Mouse (Mus musculus) heart, embryonic 13.5 days (tissue): ENCODE data around the gene Lrrc37a. TPM values are rescaled to one million over a fixed set of nuclear protein-coding genes. Genes with fewer than 3 reads are reported as not detected.
"Not testable (repeated sequence)": the region's sequence is repeated elsewhere in the genome, so short reads cannot be mapped to it uniquely, and the experiment has no call there.

Experiments
- ATAC-seq: fragments of 200-750 bp; cut with Nextera tagmentation; 2 replicates; pipeline ENCODE4 v1.8.0; 2017; ENCODE audit warnings: moderate TSS enrichment; ENCODE audit not compliant: insufficient number of reproducible peaks, low FRiP score, low TSS enrichment; ENCODE audit errors: extremely low read depth
- H3K27ac ChIP-seq: fragments of 300-500 bp; sonication (generic); replicated peaks from 2 replicates; pipeline ENCODE4 v1.5.1; 2015; ENCODE audit warnings: moderate library complexity, mild to moderate bottlenecking, inconsistent platforms
- H3K27me3 ChIP-seq: fragments of 300-500 bp; sonication (generic); replicated peaks from 2 replicates; pipeline ENCODE4 v1.6.1; 2015; ENCODE audit warnings: mild to moderate bottlenecking, inconsistent platforms
- H3K36me3 ChIP-seq: fragments of 300-500 bp; sonication (generic); 2 replicates; pipeline ENCODE4 v1.6.1; 2015; ENCODE audit warnings: mild to moderate bottlenecking, inconsistent platforms
- H3K4me1 ChIP-seq: fragments of 300-500 bp; sonication (generic); 2 replicates; pipeline ENCODE4 v1.6.1; 2015; ENCODE audit warnings: inconsistent platforms
- H3K4me2 ChIP-seq: fragments of 300-500 bp; sonication (generic); 2 replicates; pipeline ENCODE4 v1.6.1; 2015; ENCODE audit warnings: inconsistent platforms, mild to moderate bottlenecking, moderate library complexity
- H3K4me3 ChIP-seq: fragments of 300-500 bp; sonication (generic); 2 replicates; pipeline ENCODE4 v1.5.1; 2015; ENCODE audit warnings: moderate library complexity, mild to moderate bottlenecking, inconsistent platforms
- H3K9ac ChIP-seq: fragments of 300-500 bp; sonication (generic); 2 replicates; pipeline ENCODE4 v1.6.1; 2015; ENCODE audit warnings: inconsistent platforms, mild to moderate bottlenecking, moderate library complexity
- H3K9me3 ChIP-seq: fragments of 300-500 bp; sonication (generic); 2 replicates; pipeline ENCODE4 v1.6.1; 2016; ENCODE audit warnings: inconsistent platforms
- WGBS: fragments of 180-500 bp; shearing (Covaris S2); methylation state at CpG from one replicate; pipeline ENCODE4 v1.1.7; 2015; ENCODE audit warnings: mixed read lengths; 5-methylcytosine and 5-hydroxymethylcytosine counted together
- polyA plus RNA-seq: library from polyadenylated mRNA; unstranded; fragments of >200 nt; fragmentation: Nextera tagmentation; extraction: Ambion mirVana; gene quantifications from 2 replicates; pipeline ENCODE4 v1.2.1, GENCODE M21; 2015

Gene Lrrc37a
- not detected in 2 replicates for polyA plus RNA-seq

GRCm38 (mm10) chr11:103504497-103504896, at the start of gene Lrrc37a:
Lrrc37a (minus strand) TSS chr11:103504597.
- Histone ChIP-seq H3K36me3 (no peaks in the 10 kb centered on the region), H3K4me2 (no peak within 1 kb of the TSS), H3K9me3 (no peaks in the 10 kb centered on the region), H3K27ac (no peak within 1 kb of the TSS), H3K4me3 (no peak within 1 kb of the TSS), H3K27me3 (no peaks in the 10 kb centered on the region; the same call in 1 of the 2 replicates), H3K9ac (no peak within 1 kb of the TSS), H3K4me1 (no peaks in the 10 kb centered on the region)
- 82% methylated on average over 12 of the region's 12 CpGs for WGBS
- no peak for ATAC-seq

GRCm38 (mm10) chr11:103534973-103535372, 30.6 kb upstream of the Lrrc37a start:
- H3K4me1 ChIP-seq, H3K9ac ChIP-seq, H3K27ac ChIP-seq, H3K27me3 ChIP-seq, H3K4me2 ChIP-seq, H3K4me3 ChIP-seq, H3K9me3 ChIP-seq, ATAC-seq, H3K36me3 ChIP-seq: not testable (repeated sequence)
- whole genome bisulfite sequencing, result 31% methylated on average over 1 of the region's 1 CpGs

GRCm38 (mm10) chr11:103512111-103512510, 7.7 kb upstream of the Lrrc37a start:
- no peak overlapping the region for H3K9ac ChIP-seq
- H3K36me3 ChIP-seq, result no peaks in the 10 kb centered on the region
- no peak overlapping the region for H3K27ac ChIP-seq
- H3K27me3 ChIP-seq, result no peaks in the 10 kb centered on the region
- no peak overlapping the region for H3K4me2 ChIP-seq
- WGBS, result 71% methylated on average over 2 of the region's 2 CpGs
- ATAC-seq, result no peak
- no peak overlapping the region for H3K4me3 ChIP-seq
- peaks cover 12% of the 10 kb centered on the region; the same call in 1 of the 2 replicates for H3K9me3 ChIP-seq
- H3K4me1 ChIP-seq, result no peaks in the 10 kb centered on the region

GRCm38 (mm10) chr11:103464443-103464842, 40.0 kb downstream of the Lrrc37a start:
- no peak overlapping the region for H3K9ac ChIP-seq
- H3K4me2 ChIP-seq, result no peak overlapping the region
- 67% methylated on average over 7 of the region's 7 CpGs for WGBS
- no peaks in the 10 kb centered on the region for H3K27me3 ChIP-seq
- H3K36me3 ChIP-seq, result no peaks in the 10 kb centered on the region
- H3K27ac ChIP-seq, result no peak overlapping the region
- ATAC-seq, result no peak
- no peaks in the 10 kb centered on the region for H3K4me1 ChIP-seq
- H3K4me3 ChIP-seq, result no peak overlapping the region
- H3K9me3 ChIP-seq, result no peaks in the 10 kb centered on the region

- not testable (repeated sequence) for H3K4me1 ChIP-seq, H3K9ac ChIP-seq, H3K4me3 ChIP-seq, H3K27me3 ChIP-seq, H3K36me3 ChIP-seq, ATAC-seq, H3K9me3 ChIP-seq, H3K27ac ChIP-seq, H3K4me2 ChIP-seq
- 78% methylated on average over 1 of the region's 1 CpGs for WGBS
Observed at GRCm38 (mm10) chr11:103451105-103451504, 53.3 kb downstream of the Lrrc37a start.

- not testable (repeated sequence) for H3K4me2 ChIP-seq, H3K9ac ChIP-seq, H3K36me3 ChIP-seq, H3K4me3 ChIP-seq, H3K27ac ChIP-seq, H3K4me1 ChIP-seq, H3K27me3 ChIP-seq, ATAC-seq, H3K9me3 ChIP-seq
- 84% methylated on average over 14 of the region's 14 CpGs for WGBS
Observed at GRCm38 (mm10) chr11:103449721-103450120, 54.7 kb downstream of the Lrrc37a start.

- no peak overlapping the region for H3K9ac ChIP-seq
- no peaks in the 10 kb centered on the region for H3K36me3 ChIP-seq
- no peak overlapping the region for H3K4me3 ChIP-seq
- WGBS, result 86% methylated on average over 3 of the region's 3 CpGs
- H3K27me3 ChIP-seq, result no peaks in the 10 kb centered on the region
- H3K4me2 ChIP-seq, result no peak overlapping the region
- no peaks in the 10 kb centered on the region for H3K9me3 ChIP-seq
- no peak for ATAC-seq
- H3K27ac ChIP-seq, result no peak overlapping the region
- H3K4me1 ChIP-seq, result no peaks in the 10 kb centered on the region
Observed at GRCm38 (mm10) chr11:103443678-103444077, 60.7 kb downstream of the Lrrc37a start.

- Histone ChIP-seq H3K4me2 (no peak overlapping the region), H3K9me3 (no peaks in the 10 kb centered on the region), H3K4me1 (no peaks in the 10 kb centered on the region), H3K9ac (no peak overlapping the region), H3K27me3 (peaks cover 7% of the 10 kb centered on the region; the same call in 1 of the 2 replicates), H3K4me3 (no peak overlapping the region), H3K36me3 (no peaks in the 10 kb centered on the region), H3K27ac (no peak overlapping the region)
- ATAC-seq, result no peak
- 65% methylated on average over 5 of the region's 5 CpGs for WGBS
Observed at GRCm38 (mm10) chr11:103436282-103436681, 68.1 kb downstream of the Lrrc37a start.

- Histone ChIP-seq H3K27ac (no peak overlapping the region), H3K36me3 (no peaks in the 10 kb centered on the region), H3K4me1 (no peaks in the 10 kb centered on the region), H3K27me3 (no peaks in the 10 kb centered on the region), H3K4me2 (no peak overlapping the region), H3K4me3 (no peak overlapping the region), H3K9ac (no peak overlapping the region), H3K9me3 (no peaks in the 10 kb centered on the region)
- 12% methylated on average over 5 of the region's 5 CpGs for WGBS
- ATAC-seq, result no peak
Observed at GRCm38 (mm10) chr11:103425031-103425430, 79.4 kb downstream of the Lrrc37a start.

GRCm38 (mm10) chr11:103419667-103420066, 84.7 kb downstream of the Lrrc37a start:
- Histone ChIP-seq H3K4me1 (no peaks in the 10 kb centered on the region), H3K27ac (no peak overlapping the region), H3K9me3 (no peaks in the 10 kb centered on the region), H3K36me3 (no peaks in the 10 kb centered on the region), H3K9ac (no peak overlapping the region), H3K4me2 (no peak overlapping the region), H3K4me3 (no peak overlapping the region), H3K27me3 (peaks cover 4% of the 10 kb centered on the region; the same call in 1 of the 2 replicates)
- ATAC-seq, result no peak
- 77% methylated on average over 13 of the region's 13 CpGs for WGBS

GRCm38 (mm10) chr11:103419226-103419625, 85.2 kb downstream of the Lrrc37a start:
- Histone ChIP-seq H3K4me2 (no peak overlapping the region), H3K27ac (no peak overlapping the region), H3K9ac (no peak overlapping the region), H3K4me1 (no peaks in the 10 kb centered on the region), H3K27me3 (peaks cover 8% of the 10 kb centered on the region; the same call in 1 of the 2 replicates), H3K9me3 (no peaks in the 10 kb centered on the region), H3K36me3 (no peaks in the 10 kb centered on the region), H3K4me3 (no peak overlapping the region)
- 67% methylated on average over 5 of the region's 5 CpGs for WGBS
- no peak for ATAC-seq

GRCm38 (mm10) chr11:103413516-103413915, 90.9 kb downstream of the Lrrc37a start:
- Histone ChIP-seq H3K9me3 (no peaks in the 10 kb centered on the region), H3K4me3 (peak overlapping the region; percentile 90; the same call in 1 of the 2 replicates), H3K36me3 (no peaks in the 10 kb centered on the region), H3K27me3 (peaks cover 12% of the 10 kb centered on the region), H3K4me1 (peaks cover 19% of the 10 kb centered on the region), H3K4me2 (peak overlapping the region; percentile 94), H3K27ac (no peak overlapping the region), H3K9ac (no peak overlapping the region)
- WGBS, result 97% methylated on average over 1 of the region's 1 CpGs
- no peak for ATAC-seq
